Mouse (Mus musculus) gastrocnemius, postnatal 25 days (tissue): ENCODE measurements around the gene Hist1h2bb. TPM values are rescaled to one million over a fixed set of nuclear protein-coding genes. Genes with fewer than 3 reads are reported as not detected.
"Not testable (repeated sequence)": the region's sequence is repeated elsewhere in the genome, so short reads cannot be mapped to it uniquely, and the experiment has no call there.

ENCODE experiments used
- DNase-seq: peaks from one replicate; pipeline ENCODE4 v3.0.0; 2022
- long read RNA-seq, 2 experiments: library from polyadenylated mRNA; stranded (forward); transcript quantifications; one replicate each; pipeline ENCODE4 v2.0.0; 2021
- total RNA-seq, 2 experiments: library from RNA; stranded (reverse); gene quantifications; 1 replicate in 1 of 2; 2 replicates in 1 of 2; pipeline ENCODE4 v1.2.3; 2021

Hist1h2bb gene
- total RNA-seq: 10 to 100 TPM in 1 of 2 experiments, 1 to 10 TPM in 1; 5.9 to 10.7 TPM
- long read RNA-seq, experiment 1: 0 reads
- long read RNA-seq, experiment 2: 0 reads

DNA sequence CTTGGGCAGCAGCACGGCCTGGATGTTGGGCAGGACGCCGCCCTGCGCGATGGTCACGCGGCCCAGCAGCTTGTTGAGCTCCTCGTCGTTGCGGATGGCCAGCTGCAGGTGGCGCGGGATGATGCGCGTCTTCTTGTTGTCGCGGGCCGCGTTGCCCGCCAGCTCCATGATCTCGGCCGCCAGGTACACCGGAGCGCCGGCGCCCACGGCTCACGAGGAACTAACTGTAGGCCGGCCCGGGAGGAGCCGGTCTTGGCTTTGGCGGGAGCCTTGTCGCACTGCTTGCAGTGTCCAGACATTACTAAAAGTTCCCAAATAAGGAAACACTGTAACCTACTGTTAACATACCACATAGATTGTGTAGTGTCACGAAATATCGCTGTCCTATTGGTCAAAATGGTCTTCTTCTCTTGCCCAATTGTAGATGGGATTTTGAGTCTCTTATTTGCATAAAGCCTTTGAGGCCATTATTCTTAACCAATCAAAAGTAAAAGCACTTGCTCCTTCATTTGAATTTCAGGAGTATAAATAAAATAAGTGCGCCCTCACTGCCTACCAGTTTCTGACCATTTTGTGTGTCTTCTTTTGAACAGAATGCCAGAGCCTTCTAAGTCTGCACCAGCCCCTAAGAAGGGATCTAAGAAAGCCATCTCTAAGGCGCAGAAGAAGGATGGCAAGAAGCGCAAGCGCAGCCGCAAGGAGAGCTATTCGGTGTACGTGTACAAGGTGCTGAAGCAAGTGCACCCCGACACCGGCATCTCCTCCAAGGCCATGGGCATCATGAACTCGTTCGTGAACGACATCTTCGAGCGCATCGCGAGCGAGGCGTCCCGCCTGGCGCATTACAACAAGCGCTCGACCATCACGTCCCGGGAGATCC, at the start of gene Hist1h2bb:
Hist1h2bb (plus strand) TSS at position 534 of the 880 bp plus-strand sequence.
- DNase-seq: peak; percentile 58

DNA sequence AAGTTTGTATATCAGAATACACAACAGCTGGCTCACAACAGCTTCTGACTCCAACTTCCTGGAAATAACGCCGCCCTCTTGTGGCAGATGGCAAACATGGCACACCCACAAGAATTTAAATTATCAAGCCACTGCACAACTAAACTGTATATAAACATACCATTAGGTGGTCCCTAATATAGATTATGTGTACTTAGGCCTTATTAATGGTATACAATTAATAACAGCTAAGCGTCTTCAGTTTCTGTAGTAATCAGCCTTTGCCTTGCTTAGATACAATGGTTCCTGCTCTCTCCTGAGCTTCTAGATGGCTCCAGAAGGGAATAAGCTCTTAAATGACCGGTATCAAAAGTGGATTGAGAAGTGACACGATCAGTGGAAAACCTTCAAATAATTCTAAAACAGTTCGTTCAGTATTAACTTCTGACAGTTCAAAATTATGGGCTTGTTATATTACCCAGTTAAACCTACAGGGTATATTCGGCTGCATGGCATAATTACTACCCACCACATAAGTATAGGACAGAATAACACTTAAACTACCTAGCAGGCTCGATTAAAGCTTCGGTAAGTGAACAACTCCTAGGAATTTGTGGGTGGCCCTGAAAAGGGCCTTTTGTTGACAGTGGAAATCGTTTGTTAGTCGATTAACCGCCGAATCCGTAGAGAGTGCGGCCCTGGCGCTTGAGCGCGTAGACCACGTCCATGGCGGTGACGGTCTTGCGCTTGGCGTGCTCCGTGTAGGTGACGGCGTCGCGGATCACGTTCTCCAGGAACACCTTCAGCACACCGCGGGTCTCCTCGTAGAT, 48.8 kb upstream of the Hist1h2bb start:
- DNase-seq: no peak

- DNase-seq: peak; percentile 96
Measured at GRCm38 (mm10) chr13:23698300-23698693, 48.2 kb upstream of the Hist1h2bb start, which contains the start of gene Hist1h4c. Gene Hist1h4c, minus strand, starts transcription at chr13:23698454.

GRCm38 (mm10) chr13:23698996-23699395, 47.5 kb upstream of the Hist1h2bb start:
- DNase-seq: no peak

GRCm38 (mm10) chr13:23699767-23700166, 46.8 kb upstream of the Hist1h2bb start:
- no peak for DNase-seq

DNA sequence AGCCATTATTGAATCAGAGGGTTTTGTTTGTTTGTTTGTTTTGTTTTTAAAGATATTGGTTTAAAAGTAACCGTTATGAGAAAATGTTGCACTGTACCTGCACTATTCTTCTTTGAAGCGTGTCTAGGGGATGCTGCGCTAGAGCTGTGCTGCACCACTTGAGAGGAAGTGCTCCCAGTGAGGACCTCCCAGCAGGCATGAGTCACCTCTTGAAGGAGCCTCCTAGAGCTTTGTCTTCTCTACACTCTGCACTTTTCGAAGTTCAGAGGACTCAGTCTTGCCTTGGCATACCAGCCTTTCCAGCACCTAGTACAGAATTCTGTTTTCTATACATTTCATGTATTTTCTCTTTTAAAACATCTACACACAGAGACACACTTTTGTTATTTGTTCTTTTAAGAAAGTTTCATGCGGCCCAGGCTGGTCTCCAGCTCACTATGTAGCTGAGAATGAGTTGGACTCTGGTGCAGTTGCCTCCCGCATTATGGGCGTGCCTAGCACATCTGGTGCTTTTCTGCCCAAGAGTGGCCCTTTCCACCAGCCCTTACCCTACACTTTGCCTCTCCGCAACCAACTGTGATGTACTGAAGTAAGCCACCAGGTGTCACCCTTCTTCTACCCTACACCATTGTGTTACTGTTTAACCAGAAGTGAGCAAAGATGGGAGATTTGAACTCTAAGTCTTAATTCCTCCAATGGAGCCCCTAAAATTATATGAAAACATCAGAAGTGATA, 45.6 kb upstream of the Hist1h2bb start:
- DNase-seq: peak; percentile 46

- DNase-seq: no peak
Measured at GRCm38 (mm10) chr13:23702220-23702619, 44.3 kb upstream of the Hist1h2bb start.

DNA sequence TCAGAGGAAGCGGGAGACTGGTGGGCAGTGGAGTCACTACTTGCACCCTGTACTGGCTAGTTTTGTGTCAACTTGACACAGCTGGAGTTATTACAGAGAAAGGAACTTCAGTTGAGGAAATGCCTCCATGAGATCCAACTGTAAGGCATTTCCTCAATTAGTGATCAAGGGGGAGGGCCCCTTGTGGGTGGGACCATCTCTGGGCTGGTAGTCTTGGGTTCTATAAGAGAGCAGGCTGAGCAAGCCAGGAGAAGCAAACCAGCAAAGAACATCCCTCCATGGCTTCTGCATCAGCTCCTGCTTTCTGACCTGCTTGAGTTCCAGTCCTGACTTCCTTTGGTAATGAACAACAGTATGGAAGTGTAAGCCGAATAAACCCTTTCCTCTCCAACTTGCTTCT, 43.7 kb upstream of the Hist1h2bb start:
- not testable (repeated sequence) for DNase-seq

DNA sequence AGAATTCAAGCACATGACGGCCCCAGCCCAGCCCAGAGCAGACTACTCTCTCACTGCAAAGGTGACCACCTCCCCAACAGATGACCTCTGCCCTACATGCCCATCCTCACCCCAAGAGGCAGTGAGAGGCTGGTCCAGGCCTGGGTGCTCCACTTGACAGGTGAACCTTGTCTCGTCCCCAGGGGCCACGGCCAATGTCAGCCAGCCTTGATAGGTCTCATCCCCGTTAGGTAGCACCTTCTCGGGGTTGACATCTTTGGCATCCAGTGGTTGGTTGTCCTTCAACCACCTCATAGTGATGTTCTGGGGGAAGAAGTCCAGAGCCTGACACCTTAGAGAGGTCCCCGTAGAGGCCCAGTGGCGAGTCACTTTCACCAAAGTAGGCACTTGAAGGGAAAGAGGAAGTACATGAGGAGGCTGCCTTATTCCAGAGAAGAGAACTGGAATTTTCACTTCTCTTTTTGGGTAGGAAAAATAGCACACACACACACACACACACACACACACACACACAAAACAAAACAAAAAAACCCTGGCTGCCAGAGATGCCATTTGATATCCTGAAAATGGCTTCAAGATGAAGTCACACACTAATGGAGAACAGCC, 40.7 kb upstream of the Hist1h2bb start:
- DNase-seq: no peak

- DNase-seq: no peak
Measured at GRCm38 (mm10) chr13:23706771-23707170, 39.8 kb upstream of the Hist1h2bb start.

- DNase-seq: no peak
Measured at GRCm38 (mm10) chr13:23708041-23708440, 38.5 kb upstream of the Hist1h2bb start.

- DNase-seq: no peak
Measured at GRCm38 (mm10) chr13:23708654-23709053, 37.9 kb upstream of the Hist1h2bb start.

- no peak for DNase-seq
Measured at GRCm38 (mm10) chr13:23709714-23710373, 36.7 kb upstream of the Hist1h2bb start.

DNA sequence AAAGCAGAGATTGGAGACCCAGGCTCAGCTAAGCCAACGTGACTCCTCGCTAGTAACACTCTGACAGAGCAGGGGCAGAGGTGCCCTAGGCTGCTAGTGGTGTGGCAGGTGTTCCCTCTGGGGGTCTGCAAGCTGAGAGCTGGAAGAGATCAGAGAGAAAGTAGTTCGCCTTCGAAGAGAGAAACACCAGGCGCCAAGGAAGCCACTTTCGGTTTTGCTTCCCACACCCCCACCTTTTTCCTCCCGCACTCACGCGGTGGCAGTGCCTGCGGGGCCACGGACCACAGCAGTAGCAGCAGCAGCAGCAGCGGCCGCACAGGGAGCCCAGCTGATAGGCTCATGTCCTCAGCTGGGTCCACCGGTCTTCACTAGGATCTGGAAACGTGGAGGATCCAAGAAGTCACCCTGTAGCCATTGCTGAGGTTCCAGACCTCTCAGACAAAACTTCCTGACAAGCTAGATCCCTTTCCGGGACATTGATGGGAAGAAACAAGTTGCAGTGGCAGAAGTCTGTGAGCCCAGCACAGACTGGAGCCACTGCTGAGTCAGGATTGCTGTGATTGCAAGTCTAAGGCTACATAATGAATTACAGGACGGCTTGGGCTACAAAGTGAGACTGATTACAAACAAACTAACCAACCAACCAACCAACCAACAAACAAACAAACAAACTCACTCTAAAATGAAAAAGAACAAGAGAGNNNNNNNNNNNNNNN, 36.0 kb upstream of the Hist1h2bb start, which contains the start of gene Hfe:
Hfe (minus strand) TSS at position 481 of the 716 bp plus-strand sequence.
- peak; percentile 51 for DNase-seq

DNA sequence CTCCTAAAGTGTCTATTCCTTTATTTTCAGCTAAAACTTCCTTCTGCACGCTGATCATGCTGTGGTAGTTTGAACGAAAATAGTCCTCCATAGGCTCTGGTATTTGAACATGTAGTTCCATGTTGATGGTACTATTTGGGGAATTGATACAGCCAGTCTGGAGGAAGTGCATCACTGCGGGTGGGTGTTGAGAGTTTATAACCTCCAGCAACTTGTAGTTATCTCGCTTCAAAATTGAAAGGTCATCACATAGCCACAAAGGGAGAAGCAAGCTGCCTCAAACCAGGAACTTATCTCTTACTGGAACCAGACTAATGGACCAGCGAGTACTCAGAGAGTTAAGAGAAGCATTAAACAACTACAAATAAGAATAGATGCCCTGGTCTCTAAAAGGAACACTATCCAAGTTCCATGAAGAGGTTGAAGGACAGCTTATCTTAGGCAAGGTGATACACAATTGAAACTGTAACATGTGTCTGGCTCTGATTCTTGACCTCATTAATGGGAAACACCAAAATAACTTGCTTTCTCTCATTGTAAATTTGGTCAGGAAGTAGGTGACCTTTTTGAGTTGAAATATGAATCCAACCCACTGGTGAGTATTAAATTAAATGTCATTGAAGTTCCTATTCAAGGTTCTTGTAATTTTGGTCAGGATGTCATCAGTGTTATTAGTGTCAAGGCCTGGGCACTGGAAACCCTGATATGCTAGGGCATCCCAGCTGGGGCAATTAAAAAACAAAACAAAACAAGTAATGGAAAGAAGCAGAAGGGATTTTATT, 30.1 kb upstream of the Hist1h2bb start:
- DNase-seq: no peak

- DNase-seq: no peak
Measured at GRCm38 (mm10) chr13:23717176-23717575, 29.4 kb upstream of the Hist1h2bb start.

GRCm38 (mm10) chr13:23717593-23718245, 28.8 kb upstream of the Hist1h2bb start:
- not testable (repeated sequence) for DNase-seq

- no peak for DNase-seq
Measured at GRCm38 (mm10) chr13:23724239-23724638, 22.3 kb upstream of the Hist1h2bb start.

GRCm38 (mm10) chr13:23725213-23725612, 21.3 kb upstream of the Hist1h2bb start:
- DNase-seq: no peak
